Mouse (Mus musculus): Measurements from ENCODE around the gene Jph2. TPM values are rescaled to one million over a fixed set of nuclear protein-coding genes. Genes with fewer than 3 reads are reported as not detected.
"Not testable (repeated sequence)": the region's sequence is repeated elsewhere in the genome, so short reads cannot be mapped to it uniquely, and the experiment has no call there.

The Jph2 gene
- polyA plus RNA-seq, 1 experiment: 1.0 TPM

DNA sequence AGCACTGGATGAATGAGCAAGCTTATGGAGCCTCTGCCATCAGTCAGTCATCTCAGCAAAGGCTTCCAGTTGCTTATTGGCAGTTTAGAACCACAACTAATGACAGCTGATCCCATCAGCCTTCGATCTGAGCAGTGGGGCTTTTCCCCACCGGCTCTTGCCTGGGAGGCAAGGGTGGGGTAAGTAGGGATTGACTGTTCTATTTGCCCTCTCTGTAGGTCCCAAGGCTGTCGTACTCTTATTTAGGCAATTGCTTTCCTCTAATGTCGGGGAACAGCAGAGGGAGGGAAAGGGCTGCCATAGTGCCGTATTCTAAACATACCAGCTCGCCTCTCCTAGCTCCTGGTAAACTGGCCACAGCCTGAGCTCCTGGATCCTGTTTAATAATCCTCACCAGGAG, 26.8 kb upstream of the Jph2 start, which contains the start of gene Oser1:
Gene Oser1, minus strand, starts transcription at position 101 of the 400 bp plus-strand sequence.
- TF ChIP-seq CTCF (IDR thresholded peaks at IDR 0.05; ENCODE audit: borderline replicate concordance, extremely low read depth, insufficient read depth, insufficient read length) (no peak), POLR2A (IDR thresholded peaks at IDR 0.05; ENCODE audit: borderline replicate concordance, extremely low read depth, insufficient read depth, insufficient read length, poor library complexity, severe bottlenecking) (no peak)
- DNase-seq (ENCODE audit: low read depth): no peak

DNA sequence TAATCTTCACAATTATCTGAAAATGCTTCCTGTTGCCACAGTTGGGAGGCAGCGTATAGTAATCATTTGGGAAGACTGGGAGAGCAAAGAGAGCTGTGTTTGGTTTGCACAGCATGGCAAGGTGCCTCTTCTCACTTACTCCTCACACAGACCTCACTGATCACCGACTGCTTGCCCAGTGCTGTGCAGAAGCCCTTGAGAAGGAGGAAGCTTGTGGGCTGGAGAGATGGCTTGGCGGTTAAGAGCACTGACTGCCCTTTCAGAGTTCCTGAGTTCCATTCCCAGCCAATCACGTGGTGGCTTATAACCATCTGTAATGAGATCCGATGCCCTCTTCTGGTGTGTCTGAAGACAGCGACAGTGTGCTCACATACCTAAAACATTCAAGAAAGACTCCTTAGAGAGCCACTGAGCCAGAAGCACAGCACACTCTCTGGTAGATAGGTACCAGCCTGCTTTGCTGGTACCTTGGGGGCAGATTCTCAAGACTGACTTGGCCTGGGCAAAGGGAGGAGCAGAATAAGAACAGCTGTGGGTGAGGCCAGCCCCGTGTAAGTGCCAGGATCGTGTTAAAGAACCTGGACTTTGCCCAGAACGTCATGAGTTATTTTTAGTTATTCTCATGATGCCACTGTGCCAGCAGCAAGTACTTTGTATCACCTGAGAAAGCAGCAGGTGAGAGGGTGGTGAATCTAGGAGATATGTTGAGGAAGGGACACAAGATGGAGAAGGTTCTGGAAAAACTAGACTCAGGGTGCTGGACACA, 25.3 kb upstream of the Jph2 start:
- no peak for TF ChIP-seq CTCF (IDR thresholded peaks at IDR 0.05; ENCODE audit: borderline replicate concordance, extremely low read depth, insufficient read depth, insufficient read length)
- no peak for TF ChIP-seq POLR2A (IDR thresholded peaks at IDR 0.05; ENCODE audit: borderline replicate concordance, extremely low read depth, insufficient read depth, insufficient read length, poor library complexity, severe bottlenecking)
- no peak for DNase-seq (ENCODE audit: low read depth)

DNA sequence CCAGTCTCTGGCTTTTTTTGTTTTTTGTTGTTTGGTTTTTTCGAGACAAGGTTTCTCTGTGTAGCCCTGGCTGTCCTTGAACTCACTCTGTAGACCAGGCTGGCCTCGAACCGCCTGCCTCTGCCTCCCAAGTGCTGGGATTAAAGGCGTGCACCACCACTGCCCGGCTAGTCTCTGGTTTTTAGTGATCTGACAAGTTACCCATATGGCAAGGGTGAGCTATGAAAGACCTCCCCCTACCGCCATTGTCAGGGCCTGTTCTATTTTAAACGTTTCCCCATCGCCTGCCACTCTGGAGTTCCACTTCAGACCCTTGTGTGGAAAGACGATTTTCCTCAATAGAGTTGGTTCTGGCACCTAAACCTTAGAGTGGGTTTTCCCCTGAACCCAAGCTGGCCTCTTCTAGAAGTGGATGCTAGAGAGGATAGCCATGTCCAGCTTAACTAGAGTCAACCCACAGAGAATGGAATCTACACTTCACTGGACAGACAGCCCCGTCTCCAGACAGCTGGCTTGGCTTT, 22.6 kb upstream of the Jph2 start:
- TF ChIP-seq POLR2A (IDR thresholded peaks at IDR 0.05; ENCODE audit: borderline replicate concordance, extremely low read depth, insufficient read depth, insufficient read length, poor library complexity, severe bottlenecking) (no peak), CTCF (IDR thresholded peaks at IDR 0.05; ENCODE audit: borderline replicate concordance, extremely low read depth, insufficient read depth, insufficient read length) (no peak)
- DNase-seq (ENCODE audit: low read depth): peak; percentile 9

DNA sequence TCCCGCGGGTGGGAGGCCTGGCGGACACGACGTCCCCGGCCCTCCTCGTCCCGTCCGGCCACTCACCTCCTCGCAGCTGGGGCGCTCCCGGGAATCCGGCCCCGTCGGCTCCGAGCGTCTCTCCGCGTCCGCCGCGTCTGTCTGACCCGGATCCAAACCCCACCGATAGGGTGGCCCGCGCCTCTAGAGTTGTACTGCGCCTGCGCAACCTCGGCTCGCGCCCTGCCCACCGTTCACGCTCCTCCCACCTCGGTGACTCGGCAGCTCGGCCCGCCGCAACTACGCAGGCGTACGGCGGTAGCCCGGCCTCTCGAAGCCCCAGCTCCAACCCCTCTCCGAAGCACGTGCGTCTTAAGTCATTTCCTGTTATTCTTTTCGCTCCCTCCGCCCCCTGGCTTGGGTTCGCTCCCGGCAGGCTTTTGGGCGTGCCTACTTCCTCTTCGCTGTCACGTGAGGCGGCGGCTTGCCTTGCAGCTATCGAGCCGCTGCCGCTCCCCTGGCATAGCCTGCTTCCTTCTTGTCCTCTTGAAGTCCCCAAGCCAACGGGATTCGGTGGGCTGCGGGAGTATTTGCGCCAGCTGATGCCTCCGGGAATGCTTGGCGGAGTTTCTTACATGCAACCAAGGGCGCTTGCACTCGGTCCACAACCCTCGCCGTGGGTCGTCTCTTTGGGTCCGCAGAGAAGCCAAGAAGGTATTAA, 21.7 kb upstream of the Jph2 start:
- peak; percentile 25; the same call in 1 of the 2 replicates for TF ChIP-seq CTCF (IDR thresholded peaks at IDR 0.05; ENCODE audit: borderline replicate concordance, extremely low read depth, insufficient read depth, insufficient read length)
- TF ChIP-seq POLR2A (IDR thresholded peaks at IDR 0.05; ENCODE audit: borderline replicate concordance, extremely low read depth, insufficient read depth, insufficient read length, poor library complexity, severe bottlenecking): peak; percentile 74; the same call in 1 of the 2 replicates
- DNase-seq (ENCODE audit: low read depth): peak; percentile 100

- no peak for TF ChIP-seq CTCF (IDR thresholded peaks at IDR 0.05; ENCODE audit: borderline replicate concordance, extremely low read depth, insufficient read depth, insufficient read length)
- no peak for TF ChIP-seq POLR2A (IDR thresholded peaks at IDR 0.05; ENCODE audit: borderline replicate concordance, extremely low read depth, insufficient read depth, insufficient read length, poor library complexity, severe bottlenecking)
- DNase-seq (ENCODE audit: low read depth): no peak
Observed at GRCm38 (mm10) chr2:163418841-163419345, 21.1 kb upstream of the Jph2 start.

DNA sequence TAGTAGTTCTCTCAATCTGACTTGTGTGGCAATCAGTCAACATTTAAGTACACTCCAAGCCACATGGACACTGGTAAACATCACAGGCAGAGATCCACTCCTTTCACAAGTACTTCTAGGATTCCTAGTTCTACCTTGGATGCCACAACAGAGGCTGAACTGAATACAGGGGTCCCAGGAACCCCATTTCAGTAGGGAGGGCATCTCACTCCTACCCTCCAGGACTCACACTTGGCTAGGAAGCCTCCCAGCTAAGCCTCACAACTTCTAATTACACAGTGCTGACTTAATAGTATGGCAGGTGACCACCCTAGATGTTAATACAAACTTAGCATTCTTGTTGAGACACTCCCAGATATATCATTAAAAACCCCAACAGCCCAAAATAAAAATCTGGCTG, 20.0 kb upstream of the Jph2 start:
- no peak for DNase-seq (ENCODE audit: low read depth)
- TF ChIP-seq POLR2A (IDR thresholded peaks at IDR 0.05; ENCODE audit: borderline replicate concordance, extremely low read depth, insufficient read depth, insufficient read length, poor library complexity, severe bottlenecking) (no peak), CTCF (IDR thresholded peaks at IDR 0.05; ENCODE audit: borderline replicate concordance, extremely low read depth, insufficient read depth, insufficient read length) (no peak)

DNA sequence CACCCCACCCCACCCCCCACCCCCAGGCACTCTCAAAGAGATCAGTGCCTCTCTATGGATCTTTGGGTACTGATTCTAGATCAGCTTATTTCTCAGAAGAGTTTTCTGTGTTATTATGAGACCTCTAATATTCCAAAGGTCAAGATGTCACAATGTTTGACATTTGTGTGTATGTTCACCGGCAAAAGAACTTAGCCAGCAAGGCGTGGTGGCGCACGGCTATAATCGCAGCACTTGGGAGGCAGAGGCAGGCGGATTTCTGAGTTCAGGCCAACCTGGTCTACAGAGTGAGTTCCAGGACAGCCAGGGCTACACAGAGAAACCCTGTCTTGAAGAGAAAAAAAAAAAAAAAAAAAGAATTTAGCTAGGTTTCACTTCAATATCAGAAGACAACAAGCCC, 19.2 kb upstream of the Jph2 start:
- DNase-seq (ENCODE audit: low read depth): no peak
- TF ChIP-seq POLR2A (IDR thresholded peaks at IDR 0.05; ENCODE audit: borderline replicate concordance, extremely low read depth, insufficient read depth, insufficient read length, poor library complexity, severe bottlenecking) (no peak), CTCF (IDR thresholded peaks at IDR 0.05; ENCODE audit: borderline replicate concordance, extremely low read depth, insufficient read depth, insufficient read length) (no peak)

- DNase-seq (ENCODE audit: low read depth): no peak
- no peak for TF ChIP-seq POLR2A (IDR thresholded peaks at IDR 0.05; ENCODE audit: borderline replicate concordance, extremely low read depth, insufficient read depth, insufficient read length, poor library complexity, severe bottlenecking)
- no peak for TF ChIP-seq CTCF (IDR thresholded peaks at IDR 0.05; ENCODE audit: borderline replicate concordance, extremely low read depth, insufficient read depth, insufficient read length)
Observed at GRCm38 (mm10) chr2:163412846-163413590, 15.2 kb upstream of the Jph2 start.

GRCm38 (mm10) chr2:163412419-163412818, 14.6 kb upstream of the Jph2 start:
- peak; percentile 5 for DNase-seq (ENCODE audit: low read depth)
- no peak for TF ChIP-seq CTCF (IDR thresholded peaks at IDR 0.05; ENCODE audit: borderline replicate concordance, extremely low read depth, insufficient read depth, insufficient read length)
- TF ChIP-seq POLR2A (IDR thresholded peaks at IDR 0.05; ENCODE audit: borderline replicate concordance, extremely low read depth, insufficient read depth, insufficient read length, poor library complexity, severe bottlenecking): no peak

DNA sequence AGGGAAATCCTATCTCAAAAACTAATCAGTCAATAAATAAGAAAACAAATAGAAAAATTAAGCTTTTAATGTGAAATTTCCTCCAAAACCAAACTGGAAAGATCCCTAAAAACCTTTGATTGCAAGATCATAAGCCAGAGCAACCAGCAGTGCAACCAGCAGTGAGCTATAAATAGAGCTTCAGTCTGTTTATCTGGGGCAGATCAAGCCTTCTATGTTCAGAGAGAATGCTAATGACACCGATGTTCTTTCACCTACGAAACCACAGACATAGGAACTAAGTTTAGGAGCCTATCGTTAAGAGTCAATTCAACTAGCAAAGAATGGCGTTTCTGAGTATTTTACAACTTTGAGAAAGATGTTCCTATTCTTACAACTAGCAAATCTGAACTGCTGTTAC, 14.0 kb upstream of the Jph2 start:
- DNase-seq (ENCODE audit: low read depth): no peak

GRCm38 (mm10) chr2:163411344-163411743, 13.6 kb upstream of the Jph2 start:
- DNase-seq (ENCODE audit: low read depth): not testable (repeated sequence)

More for the DNA sequence above, 14.0 kb upstream of the Jph2 start:
- TF ChIP-seq CTCF (IDR thresholded peaks at IDR 0.05; ENCODE audit: borderline replicate concordance, extremely low read depth, insufficient read depth, insufficient read length): no peak
- TF ChIP-seq POLR2A (IDR thresholded peaks at IDR 0.05; ENCODE audit: borderline replicate concordance, extremely low read depth, insufficient read depth, insufficient read length, poor library complexity, severe bottlenecking): no peak
